Mouse (Mus musculus): ENCODE data around the gene Slc37a1.

DNA sequence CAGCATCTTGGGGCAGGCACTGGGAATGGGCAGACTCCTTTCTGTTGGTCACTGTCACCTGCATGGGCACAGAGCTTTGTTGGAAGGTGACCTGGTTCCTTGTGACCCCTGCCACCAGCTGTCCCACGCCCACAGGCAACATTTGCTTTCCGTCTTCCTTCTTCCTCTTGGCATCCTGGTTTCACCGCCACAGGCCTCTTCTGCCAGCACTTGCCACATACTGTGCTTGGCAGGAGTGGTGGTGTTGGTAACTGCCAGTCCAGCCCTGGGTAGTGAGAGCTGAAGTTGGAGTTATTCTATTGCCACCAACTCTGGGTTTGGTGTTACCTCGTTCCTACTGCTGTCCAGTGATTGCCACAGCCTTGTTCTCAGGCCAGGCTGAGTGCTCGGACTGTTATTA, 61.5 kb downstream of the Slc37a1 start:
- TF ChIP-seq CTCF (IDR thresholded peaks at IDR 0.05; ENCODE audit: control insufficient read depth, insufficient read depth, insufficient replicate concordance, low read depth, low read length) (no peak), POLR2A (IDR thresholded peaks at IDR 0.05; ENCODE audit: control insufficient read depth, low read depth, low read length) (no peak)

Data from testis, adult 2 months (tissue).